Mouse (Mus musculus): ENCODE data around the gene Tpst1. TPM values are rescaled to one million over a fixed set of nuclear protein-coding genes. Genes with fewer than 3 reads are reported as not detected.

Gene Tpst1
- polyA plus RNA-seq, 1 experiment from 2014 or later, result 72.5 TPM

- Histone ChIP-seq H3K4me3 (replicated peaks) (no peak overlapping the region), H3K36me3 (peaks cover 18% of the 10 kb centered on the region; the same call in 1 of the 2 replicates), H3K9ac (no peak overlapping the region), H3K27ac (no peak overlapping the region), H3K9me3 (replicated peaks) (no peaks in the 10 kb centered on the region), H3K27me3 (no peaks in the 10 kb centered on the region), H3K4me1 (0 out of 2 replicates have a peak, but pooled peaks cover 2% of the 10 kb centered on the region), H3K4me2 (no peak overlapping the region)
- WGBS, result 87% methylated on average over 5 of the region's 5 CpGs
- ATAC-seq (replicated peaks; ENCODE audit: low FRiP score), result no peak
These were observed 56.3 kb downstream of the Tpst1 start for GRCm38 (mm10) chr5:130129524-130129793.

- WGBS, result 89% methylated on average over 13 of the region's 13 CpGs
- H3K4me1 ChIP-seq, result no peaks in the 10 kb centered on the region
- H3K27me3 ChIP-seq, result no peaks in the 10 kb centered on the region
- peaks cover 24% of the 10 kb centered on the region for H3K36me3 ChIP-seq
- H3K9me3 ChIP-seq (replicated peaks), result no peaks in the 10 kb centered on the region
- H3K4me2 ChIP-seq, result no peak overlapping the region
- H3K9ac ChIP-seq, result no peak overlapping the region
- H3K4me3 ChIP-seq (replicated peaks), result no peak overlapping the region
- no peak for ATAC-seq (replicated peaks; ENCODE audit: low FRiP score)
- no peak overlapping the region for H3K27ac ChIP-seq
These were observed 63.5 kb downstream of the Tpst1 start for GRCm38 (mm10) chr5:130136597-130136996.

- Histone ChIP-seq H3K4me2 (no peak overlapping the region), H3K36me3 (peaks cover 19% of the 10 kb centered on the region), H3K9ac (no peak overlapping the region), H3K27ac (no peak overlapping the region), H3K4me1 (peaks cover 8% of the 10 kb centered on the region), H3K9me3 (replicated peaks) (no peaks in the 10 kb centered on the region), H3K4me3 (replicated peaks) (no peak overlapping the region), H3K27me3 (no peaks in the 10 kb centered on the region)
- ATAC-seq (replicated peaks; ENCODE audit: low FRiP score), result no peak
- WGBS, result 26% methylated on average over 8 of the region's 8 CpGs
These were observed 66.3 kb downstream of the Tpst1 start for GRCm38 (mm10) chr5:130139393-130139792.

- WGBS, result 80% methylated on average over 5 of the region's 5 CpGs
- Histone ChIP-seq H3K9ac (no peak overlapping the region), H3K9me3 (replicated peaks) (no peaks in the 10 kb centered on the region), H3K4me2 (no peak overlapping the region), H3K27me3 (no peaks in the 10 kb centered on the region), H3K27ac (no peak overlapping the region), H3K36me3 (peaks cover 8% of the 10 kb centered on the region), H3K4me3 (replicated peaks) (no peak overlapping the region), H3K4me1 (peaks cover 21% of the 10 kb centered on the region)
- no peak for ATAC-seq (replicated peaks; ENCODE audit: low FRiP score)
These were observed 68.0 kb downstream of the Tpst1 start for GRCm38 (mm10) chr5:130141138-130141537.

DNA sequence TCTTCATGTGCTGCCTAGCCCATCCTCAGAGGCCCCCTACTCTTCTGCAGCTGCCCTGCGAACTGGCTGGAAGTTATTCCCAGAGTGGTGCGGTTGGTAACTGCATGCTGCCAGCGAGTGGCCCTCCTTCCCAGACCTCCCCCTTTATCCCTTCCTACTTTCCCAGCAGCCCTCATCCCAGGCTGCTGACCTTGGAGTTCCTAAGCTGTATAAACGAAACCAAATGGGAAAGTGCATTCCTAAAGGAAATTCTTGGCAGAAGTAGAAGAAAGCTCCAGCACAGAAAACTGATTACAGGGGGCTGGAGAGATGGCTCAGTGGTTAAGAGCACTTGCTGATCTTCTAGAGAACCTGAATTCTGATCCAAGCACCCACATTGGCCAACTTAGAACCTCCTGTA lies 68.9 kb downstream of the Tpst1 start:
- H3K9ac ChIP-seq, result no peak overlapping the region
- H3K36me3 ChIP-seq, result 0 out of 2 replicates have a peak, but pooled peaks cover under 1% of the 10 kb centered on the region
- ATAC-seq (replicated peaks; ENCODE audit: low FRiP score), result no peak
- H3K27ac ChIP-seq, result 0 out of 2 replicates have a peak overlapping the region, but pooled peaks have one; percentile 25
- H3K4me1 ChIP-seq, result peaks cover 22% of the 10 kb centered on the region
- no peak overlapping the region for H3K4me2 ChIP-seq
- H3K4me3 ChIP-seq (replicated peaks), result no peak overlapping the region
- WGBS, result 51% methylated on average over 4 of the region's 4 CpGs
- no peaks in the 10 kb centered on the region for H3K9me3 ChIP-seq (replicated peaks)
- H3K27me3 ChIP-seq, result no peaks in the 10 kb centered on the region

GRCm38 (mm10) chr5:130143101-130143500 lies 70.0 kb downstream of the Tpst1 start:
- Histone ChIP-seq H3K27ac (no peak overlapping the region), H3K9me3 (replicated peaks) (no peaks in the 10 kb centered on the region), H3K36me3 (peaks cover under 1% of the 10 kb centered on the region; the same call in 1 of the 2 replicates), H3K9ac (no peak overlapping the region), H3K4me1 (peaks cover 22% of the 10 kb centered on the region), H3K27me3 (no peaks in the 10 kb centered on the region), H3K4me3 (replicated peaks) (no peak overlapping the region), H3K4me2 (no peak overlapping the region)
- 90% methylated on average over 7 of the region's 7 CpGs for WGBS
- ATAC-seq (replicated peaks; ENCODE audit: low FRiP score), result no peak

- Histone ChIP-seq H3K9me3 (replicated peaks) (no peaks in the 10 kb centered on the region), H3K27me3 (no peaks in the 10 kb centered on the region), H3K9ac (0 out of 2 replicates have a peak overlapping the region, but pooled peaks have one; percentile 38), H3K4me1 (peaks cover 22% of the 10 kb centered on the region), H3K4me3 (replicated peaks) (peak overlapping the region; percentile 71), H3K4me2 (peak overlapping the region; percentile 98), H3K27ac (peak overlapping the region; percentile 78), H3K36me3 (peaks cover 8% of the 10 kb centered on the region; the same call in 1 of the 2 replicates)
- WGBS, result 3% methylated on average over 20 of the region's 20 CpGs
- ATAC-seq (replicated peaks; ENCODE audit: low FRiP score), result peak; percentile 40
These were observed 70.8 kb downstream of the Tpst1 start for GRCm38 (mm10) chr5:130143977-130144333.

- peak; percentile 98 for ATAC-seq (replicated peaks; ENCODE audit: low FRiP score)
- Histone ChIP-seq H3K27ac (peak within 1 kb of the TSS; percentile 81), H3K9ac (peak within 1 kb of the TSS; percentile 77), H3K4me2 (peak within 1 kb of the TSS; percentile 98), H3K27me3 (no peaks in the 10 kb centered on the region), H3K4me3 (replicated peaks) (peak within 1 kb of the TSS; percentile 71), H3K4me1 (peaks cover 22% of the 10 kb centered on the region), H3K9me3 (replicated peaks) (no peaks in the 10 kb centered on the region), H3K36me3 (peaks cover 13% of the 10 kb centered on the region)
- WGBS, result under 1% methylated on average over 66 of the region's 66 CpGs
These were observed 71.5 kb downstream of the Tpst1 start, which contains the start of gene Kctd7 for GRCm38 (mm10) chr5:130144334-130145312. Gene Kctd7 (plus strand): TSS chr5:130144861.

- 84% methylated on average over 8 of the region's 8 CpGs for WGBS
- Histone ChIP-seq H3K27me3 (no peaks in the 10 kb centered on the region), H3K36me3 (peaks cover 13% of the 10 kb centered on the region), H3K9me3 (replicated peaks) (no peaks in the 10 kb centered on the region), H3K9ac (no peak overlapping the region), H3K4me3 (replicated peaks) (no peak overlapping the region), H3K4me1 (peaks cover 22% of the 10 kb centered on the region), H3K4me2 (peak overlapping the region; percentile 98; the same call in 1 of the 2 replicates), H3K27ac (no peak overlapping the region)
- no peak for ATAC-seq (replicated peaks; ENCODE audit: low FRiP score)
These were observed 72.8 kb downstream of the Tpst1 start for GRCm38 (mm10) chr5:130145961-130146360.

DNA sequence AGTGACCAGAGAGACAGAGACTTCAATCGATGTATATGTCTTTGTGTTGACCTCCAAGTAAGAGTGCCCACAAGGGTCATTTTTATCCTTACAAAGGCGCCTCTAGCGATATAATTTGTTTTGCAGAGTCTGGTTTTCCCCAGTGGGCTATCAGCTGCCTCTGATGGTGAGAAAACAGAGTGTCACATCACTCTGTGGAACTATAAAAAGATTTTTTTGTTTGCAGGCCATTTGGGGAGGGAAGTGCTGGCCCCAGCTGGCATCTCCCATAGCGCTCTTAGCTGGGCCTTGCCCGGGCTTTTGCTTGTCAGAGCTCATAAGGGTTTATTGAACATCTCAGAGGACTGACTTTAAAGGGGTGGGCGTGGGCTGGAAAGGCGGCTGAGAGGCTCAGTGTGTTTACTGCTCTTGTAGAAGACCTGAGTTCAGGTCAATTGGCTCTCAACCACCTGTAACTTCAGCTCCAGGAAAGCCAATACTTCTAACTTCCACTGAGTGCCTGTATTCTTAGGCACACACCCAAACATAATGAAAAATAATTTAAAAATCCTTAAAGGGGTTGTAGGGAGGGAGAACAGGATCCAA lies 76.7 kb downstream of the Tpst1 start:
- no peak for ATAC-seq (replicated peaks; ENCODE audit: low FRiP score)
- no peaks in the 10 kb centered on the region for H3K27me3 ChIP-seq
- H3K4me2 ChIP-seq, result no peak overlapping the region
- H3K36me3 ChIP-seq, result peaks cover 36% of the 10 kb centered on the region
- peaks cover 13% of the 10 kb centered on the region for H3K4me1 ChIP-seq
- H3K9me3 ChIP-seq (replicated peaks), result no peaks in the 10 kb centered on the region
- no peak overlapping the region for H3K27ac ChIP-seq
- no peak overlapping the region for H3K4me3 ChIP-seq (replicated peaks)
- no peak overlapping the region for H3K9ac ChIP-seq
- WGBS, result 61% methylated on average over 7 of the region's 7 CpGs

GRCm38 (mm10) chr5:130154286-130154685 lies 81.2 kb downstream of the Tpst1 start:
- H3K27ac ChIP-seq, result no peak overlapping the region
- no peak overlapping the region for H3K9ac ChIP-seq
- WGBS, result 86% methylated on average over 2 of the region's 2 CpGs
- no peak for ATAC-seq (replicated peaks; ENCODE audit: low FRiP score)
- no peaks in the 10 kb centered on the region for H3K27me3 ChIP-seq
- no peak overlapping the region for H3K4me2 ChIP-seq
- H3K4me1 ChIP-seq, result no peaks in the 10 kb centered on the region
- H3K4me3 ChIP-seq (replicated peaks), result no peak overlapping the region
- H3K36me3 ChIP-seq, result peaks cover 26% of the 10 kb centered on the region
- no peaks in the 10 kb centered on the region for H3K9me3 ChIP-seq (replicated peaks)

GRCm38 (mm10) chr5:130158545-130158944 lies 85.4 kb downstream of the Tpst1 start:
- H3K4me1 ChIP-seq, result no peaks in the 10 kb centered on the region
- no peaks in the 10 kb centered on the region for H3K9me3 ChIP-seq (replicated peaks)
- no peaks in the 10 kb centered on the region for H3K36me3 ChIP-seq
- WGBS, result 67% methylated on average over 4 of the region's 4 CpGs
- no peak overlapping the region for H3K27ac ChIP-seq
- no peak for ATAC-seq (replicated peaks; ENCODE audit: low FRiP score)
- no peak overlapping the region for H3K4me2 ChIP-seq
- H3K4me3 ChIP-seq (replicated peaks), result no peak overlapping the region
- H3K9ac ChIP-seq, result no peak overlapping the region
- no peaks in the 10 kb centered on the region for H3K27me3 ChIP-seq
